Mouse (Mus musculus): ENCODE data around the gene Prc1. TPM values are rescaled to one million over a fixed set of nuclear protein-coding genes. Genes with fewer than 3 reads are reported as not detected.
"Not testable (repeated sequence)": the region's sequence is repeated elsewhere in the genome, so short reads cannot be mapped to it uniquely, and the experiment has no call there.

The Prc1 gene
- polyA plus RNA-seq, 1 experiment from 2014 or later: 114 TPM

DNA sequence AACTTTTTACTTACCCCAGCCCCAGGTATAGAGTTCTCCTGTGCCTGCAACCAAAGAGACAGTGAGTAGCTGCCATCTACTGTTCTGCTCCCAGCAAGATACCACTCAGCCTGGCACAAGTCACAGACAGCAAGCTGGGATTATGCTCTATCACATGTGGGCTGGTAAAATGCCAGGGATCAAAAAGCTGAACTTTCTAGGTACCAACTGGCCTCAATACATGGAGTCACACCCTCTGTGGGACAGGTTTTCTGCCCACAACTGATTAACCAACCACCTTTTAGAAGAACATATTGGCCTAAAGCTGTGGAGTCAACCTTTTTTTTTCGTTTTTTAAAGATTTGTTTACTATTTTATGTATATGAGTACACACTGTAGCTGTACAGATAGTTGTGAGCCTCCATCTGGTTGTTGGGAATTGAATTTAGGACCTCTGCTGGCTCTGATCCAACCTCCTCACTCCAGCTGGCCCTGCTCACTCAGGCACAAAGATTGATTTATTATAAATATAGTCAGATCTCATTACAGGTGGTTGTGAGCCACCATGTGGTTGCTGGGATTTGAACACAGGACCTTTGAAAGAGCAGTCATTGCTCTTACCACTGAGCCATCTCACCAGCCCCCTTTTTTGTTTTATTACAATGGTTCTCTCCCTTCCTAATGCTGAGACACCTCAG is 23.3 kb downstream of the Prc1 start:
- DNase-seq: no peak
- H3K27me3 ChIP-seq: no peaks in the 10 kb centered on the region
- H3K4me1 ChIP-seq (replicated peaks): peaks cover 9% of the 10 kb centered on the region
- no peaks in the 10 kb centered on the region for H3K9me3 ChIP-seq (replicated peaks)
- no peak overlapping the region for H3K4me2 ChIP-seq
- 72% methylated on average over 1 of the region's 1 CpGs for WGBS (ENCODE audit: insufficient replicate concordance)
- ATAC-seq (ENCODE audit: low read depth): no peak
- H3K36me3 ChIP-seq: peaks cover 79% of the 10 kb centered on the region
- no peak overlapping the region for H3K9ac ChIP-seq
- H3K4me3 ChIP-seq (replicated peaks): no peak overlapping the region
- H3K27ac ChIP-seq: no peak overlapping the region

GRCm38 (mm10) chr7:80318670-80319069 is 24.4 kb downstream of the Prc1 start:
- Histone ChIP-seq H3K9ac (no peak overlapping the region), H3K36me3 (peaks cover 68% of the 10 kb centered on the region), H3K27ac (no peak overlapping the region), H3K27me3 (no peaks in the 10 kb centered on the region), H3K4me1 (replicated peaks) (peaks cover 20% of the 10 kb centered on the region), H3K9me3 (replicated peaks) (no peaks in the 10 kb centered on the region), H3K4me2 (no peak overlapping the region), H3K4me3 (replicated peaks) (no peak overlapping the region)
- 90% methylated on average over 4 of the region's 4 CpGs for WGBS (ENCODE audit: insufficient replicate concordance)
- no peak for ATAC-seq (ENCODE audit: low read depth)
- DNase-seq: no peak

GRCm38 (mm10) chr7:80319846-80320496 is 25.7 kb downstream of the Prc1 start:
- Histone ChIP-seq H3K27me3 (no peaks in the 10 kb centered on the region), H3K4me2 (no peak overlapping the region), H3K36me3 (peaks cover 55% of the 10 kb centered on the region), H3K4me3 (replicated peaks) (no peak overlapping the region), H3K9ac (no peak overlapping the region), H3K27ac (no peak overlapping the region), H3K9me3 (replicated peaks) (no peaks in the 10 kb centered on the region), H3K4me1 (replicated peaks) (peaks cover 22% of the 10 kb centered on the region)
- 81% methylated on average over 19 of the region's 19 CpGs for WGBS (ENCODE audit: insufficient replicate concordance)
- ATAC-seq (ENCODE audit: low read depth) (no peak), DNase-seq (no peak)

- H3K27me3 ChIP-seq: no peaks in the 10 kb centered on the region
- ATAC-seq (ENCODE audit: low read depth) (no peak), DNase-seq (no peak)
- H3K9me3 ChIP-seq (replicated peaks): no peaks in the 10 kb centered on the region
- H3K4me1 ChIP-seq (replicated peaks): peaks cover 27% of the 10 kb centered on the region
- peak overlapping the region; percentile 75; the same call in 1 of the 2 replicates for H3K27ac ChIP-seq
- H3K4me2 ChIP-seq: peak overlapping the region; percentile 83
- 11% methylated on average over 8 of the region's 8 CpGs for WGBS (ENCODE audit: insufficient replicate concordance)
- H3K9ac ChIP-seq: peak overlapping the region; percentile 77
- H3K4me3 ChIP-seq (replicated peaks): peak overlapping the region; percentile 66
- peaks cover 53% of the 10 kb centered on the region for H3K36me3 ChIP-seq
These were observed 29.1 kb downstream of the Prc1 start for GRCm38 (mm10) chr7:80323336-80323735.

DNA sequence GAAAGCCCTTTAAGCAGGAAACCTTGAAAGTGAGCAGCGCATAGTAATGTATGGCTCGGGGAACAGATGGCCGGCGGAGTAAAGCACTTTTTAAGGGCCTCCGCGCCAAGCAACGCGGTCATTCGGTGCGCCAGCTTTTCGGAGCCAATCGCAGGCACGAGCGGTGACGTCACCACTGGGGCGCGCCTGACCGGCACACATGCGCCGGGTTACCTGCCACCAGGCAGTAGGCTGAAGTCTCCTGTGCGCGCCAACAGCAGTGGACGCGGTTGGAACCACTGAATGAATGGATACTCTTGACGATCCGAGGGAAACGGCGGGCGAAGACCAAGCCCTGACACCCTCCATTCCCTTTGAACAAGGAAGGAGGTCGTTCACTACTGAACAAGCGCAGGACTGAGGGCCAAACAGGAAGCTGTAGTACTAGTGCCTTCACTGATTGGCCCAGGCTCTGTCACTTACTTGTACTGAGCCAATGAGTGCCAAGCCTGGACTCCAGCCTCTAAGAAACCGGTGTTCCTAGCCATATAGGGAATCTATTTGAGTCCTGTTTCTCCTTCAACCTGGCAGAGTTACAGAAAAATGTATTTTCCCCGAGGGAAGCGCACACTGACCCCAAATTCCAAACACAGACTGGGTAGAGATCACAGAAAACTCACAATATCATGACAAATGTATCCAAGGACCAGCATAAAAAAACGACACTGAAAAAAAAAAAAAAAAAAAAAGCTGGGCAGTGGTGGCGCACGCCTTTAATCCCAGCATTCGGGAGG is 30.0 kb downstream of the Prc1 start, which contains the start of gene Rccd1:
Gene Rccd1, minus strand, starts transcription at position 412 of the 773 bp plus-strand sequence.
- peaks cover 55% of the 10 kb centered on the region for H3K36me3 ChIP-seq
- WGBS (ENCODE audit: insufficient replicate concordance): under 1% methylated on average over 38 of the region's 38 CpGs
- peak; percentile 99 for ATAC-seq (ENCODE audit: low read depth)

DNA sequence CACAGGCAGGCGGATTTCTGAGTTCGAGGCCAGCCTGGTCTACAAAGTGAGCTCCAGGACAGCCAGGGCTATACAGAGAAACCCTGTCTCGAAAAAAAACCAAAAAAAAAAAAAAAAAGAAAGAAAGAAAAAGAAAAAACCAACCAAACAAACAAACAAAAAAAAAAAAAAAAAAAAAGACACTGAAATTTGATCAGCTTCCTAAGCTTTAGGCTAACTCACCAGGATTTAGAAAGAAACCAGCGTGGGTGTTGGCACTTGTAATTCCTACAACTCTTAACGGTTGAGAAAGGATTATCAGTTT is 30.5 kb downstream of the Prc1 start:
- H3K27me3 ChIP-seq; ATAC-seq (ENCODE audit: low read depth); H3K9me3 ChIP-seq (replicated peaks); DNase-seq: not testable (repeated sequence)
- peak overlapping the region; percentile 83 for H3K4me2 ChIP-seq
- peaks cover 56% of the 10 kb centered on the region for H3K36me3 ChIP-seq
- peak overlapping the region; percentile 69; the same call in 1 of the 2 replicates for H3K27ac ChIP-seq
- H3K4me3 ChIP-seq (replicated peaks): peak overlapping the region; percentile 66
- H3K9ac ChIP-seq: peak overlapping the region; percentile 59; the same call in 1 of the 2 replicates
- WGBS (ENCODE audit: insufficient replicate concordance): 39% methylated on average over 4 of the region's 5 CpGs
- peaks cover 27% of the 10 kb centered on the region for H3K4me1 ChIP-seq (replicated peaks)

More for the DNA sequence above, 30.0 kb downstream of the Prc1 start, which contains the start of gene Rccd1:
- Histone ChIP-seq H3K9ac (peak within 1 kb of the TSS; percentile 77), H3K4me2 (peak within 1 kb of the TSS; percentile 83), H3K27me3 (no peaks in the 10 kb centered on the region), H3K9me3 (replicated peaks) (no peaks in the 10 kb centered on the region), H3K27ac (peak within 1 kb of the TSS; percentile 75), H3K4me3 (replicated peaks) (peak within 1 kb of the TSS; percentile 66), H3K4me1 (replicated peaks) (peaks cover 27% of the 10 kb centered on the region)
- peak; percentile 93 for DNase-seq

- no peak overlapping the region for H3K4me3 ChIP-seq (replicated peaks)
- ATAC-seq (ENCODE audit: low read depth): no peak
- H3K27ac ChIP-seq: peak overlapping the region; percentile 11; the same call in 1 of the 2 replicates
- peaks cover 56% of the 10 kb centered on the region for H3K36me3 ChIP-seq
- no peak for DNase-seq
- peaks cover 27% of the 10 kb centered on the region for H3K4me1 ChIP-seq (replicated peaks)
- no peaks in the 10 kb centered on the region for H3K27me3 ChIP-seq
- WGBS (ENCODE audit: insufficient replicate concordance): 86% methylated on average over 16 of the region's 16 CpGs
- no peak overlapping the region for H3K9ac ChIP-seq
- no peaks in the 10 kb centered on the region for H3K9me3 ChIP-seq (replicated peaks)
- H3K4me2 ChIP-seq: peak overlapping the region; percentile 83; the same call in 1 of the 2 replicates
These were observed 31.1 kb downstream of the Prc1 start for GRCm38 (mm10) chr7:80325292-80325868.

GRCm38 (mm10) chr7:80326076-80326475 is 31.8 kb downstream of the Prc1 start:
- DNase-seq (no peak), ATAC-seq (ENCODE audit: low read depth) (no peak)
- Histone ChIP-seq H3K4me2 (no peak overlapping the region), H3K36me3 (peaks cover 57% of the 10 kb centered on the region), H3K4me1 (replicated peaks) (peaks cover 27% of the 10 kb centered on the region), H3K27me3 (no peaks in the 10 kb centered on the region), H3K9ac (no peak overlapping the region), H3K27ac (no peak overlapping the region), H3K4me3 (replicated peaks) (no peak overlapping the region), H3K9me3 (replicated peaks) (no peaks in the 10 kb centered on the region)
- 89% methylated on average over 19 of the region's 19 CpGs for WGBS (ENCODE audit: insufficient replicate concordance)

- ATAC-seq (ENCODE audit: low read depth): no peak
- Histone ChIP-seq H3K9me3 (replicated peaks) (0 out of 2 replicates have a peak, but pooled peaks cover 5% of the 10 kb centered on the region), H3K4me3 (replicated peaks) (no peak overlapping the region), H3K4me2 (no peak overlapping the region), H3K27me3 (no peaks in the 10 kb centered on the region), H3K9ac (no peak overlapping the region), H3K36me3 (peaks cover 95% of the 10 kb centered on the region), H3K27ac (no peak overlapping the region), H3K4me1 (replicated peaks) (peaks cover 1% of the 10 kb centered on the region)
- no peak for DNase-seq
- WGBS (ENCODE audit: insufficient replicate concordance): 85% methylated on average over 8 of the region's 8 CpGs
These were observed 36.0 kb downstream of the Prc1 start for GRCm38 (mm10) chr7:80330278-80330677.

- DNase-seq (no peak), ATAC-seq (ENCODE audit: low read depth) (no peak)
- Histone ChIP-seq H3K36me3 (peaks cover 94% of the 10 kb centered on the region), H3K9me3 (replicated peaks) (0 out of 2 replicates have a peak, but pooled peaks cover 5% of the 10 kb centered on the region), H3K4me1 (replicated peaks) (no peaks in the 10 kb centered on the region), H3K27me3 (no peaks in the 10 kb centered on the region), H3K4me3 (replicated peaks) (no peak overlapping the region), H3K4me2 (no peak overlapping the region), H3K9ac (no peak overlapping the region), H3K27ac (no peak overlapping the region)
- 91% methylated on average over 19 of the region's 19 CpGs for WGBS (ENCODE audit: insufficient replicate concordance)
These were observed 37.2 kb downstream of the Prc1 start for GRCm38 (mm10) chr7:80331433-80331832.

DNA sequence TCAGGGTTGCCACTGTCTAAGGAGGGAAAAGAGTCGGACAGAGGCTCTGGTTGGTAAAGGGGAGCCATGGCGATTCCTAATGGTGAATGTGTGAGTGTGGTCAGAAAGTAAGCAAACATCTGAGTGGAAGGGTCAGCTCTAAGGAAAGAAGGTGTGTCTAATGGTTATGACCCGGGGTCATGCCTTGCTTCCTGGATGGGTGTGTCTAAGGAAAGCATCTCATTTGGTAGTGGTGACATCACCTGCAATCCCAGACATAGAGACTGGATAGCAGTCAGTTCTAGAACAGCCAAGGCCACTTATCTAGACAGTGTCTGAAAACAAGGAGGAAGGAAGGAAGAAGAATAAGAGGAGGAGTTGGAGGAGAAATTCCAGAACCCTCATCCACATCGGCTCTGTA is 40.6 kb downstream of the Prc1 start:
- peaks cover 17% of the 10 kb centered on the region for H3K4me1 ChIP-seq (replicated peaks)
- ATAC-seq (ENCODE audit: low read depth): no peak
- DNase-seq: no peak
- H3K4me3 ChIP-seq (replicated peaks): no peak overlapping the region
- no peak overlapping the region for H3K4me2 ChIP-seq
- H3K9me3 ChIP-seq (replicated peaks): 0 out of 2 replicates have a peak, but pooled peaks cover 5% of the 10 kb centered on the region
- H3K27ac ChIP-seq: no peak overlapping the region
- WGBS (ENCODE audit: insufficient replicate concordance): 79% methylated on average over 4 of the region's 4 CpGs
- H3K9ac ChIP-seq: no peak overlapping the region
- peaks cover 73% of the 10 kb centered on the region for H3K36me3 ChIP-seq
- no peaks in the 10 kb centered on the region for H3K27me3 ChIP-seq

Data from liver, embryonic 13.5 days (tissue).